Mouse (Mus musculus) cerebellum, adult 2 months (tissue): ENCODE measurements around the gene AC161166.1.

ENCODE experiments used
- CTCF ChIP-seq: fragments of 200-500 bp; IDR thresholded peaks from 2 replicates; pipeline ENCODE4 v1.5.1; 2011; ENCODE audit warnings: low read depth, mild to moderate bottlenecking, control low read depth, low read length, moderate library complexity, borderline replicate concordance; ENCODE audit not compliant: insufficient read depth
- POLR2A ChIP-seq: fragments of 200-500 bp; IDR thresholded peaks from 2 replicates; pipeline ENCODE4 v1.6.1; 2011; ENCODE audit warnings: low read length, control low read depth, borderline replicate concordance; ENCODE audit not compliant: insufficient read depth

DNA sequence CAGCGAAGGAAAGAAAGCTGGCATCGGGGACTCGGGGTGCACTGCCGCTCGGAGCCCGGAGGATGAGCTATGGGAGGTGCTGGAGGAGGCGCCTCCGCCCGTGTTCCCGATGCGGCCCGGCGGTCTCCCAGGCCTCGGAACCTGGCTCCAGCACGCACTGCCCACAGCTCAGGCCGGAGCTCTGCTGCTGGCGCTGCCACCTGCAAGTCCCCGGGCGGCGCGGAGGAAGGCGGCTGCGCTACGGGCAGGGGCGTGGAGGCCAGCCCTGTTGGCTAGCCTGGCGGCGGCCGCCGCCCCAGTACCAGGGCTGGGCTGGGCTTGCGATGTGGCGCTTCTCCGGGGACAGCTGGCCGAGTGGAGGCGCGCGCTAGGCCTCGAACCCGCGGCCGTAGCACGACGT, 21.6 kb upstream of the AC161166.1 start:
- no peak for TF ChIP-seq POLR2A
- TF ChIP-seq CTCF, result no peak
